Mouse (Mus musculus): ENCODE measurements around the gene Zfand4.

DNA sequence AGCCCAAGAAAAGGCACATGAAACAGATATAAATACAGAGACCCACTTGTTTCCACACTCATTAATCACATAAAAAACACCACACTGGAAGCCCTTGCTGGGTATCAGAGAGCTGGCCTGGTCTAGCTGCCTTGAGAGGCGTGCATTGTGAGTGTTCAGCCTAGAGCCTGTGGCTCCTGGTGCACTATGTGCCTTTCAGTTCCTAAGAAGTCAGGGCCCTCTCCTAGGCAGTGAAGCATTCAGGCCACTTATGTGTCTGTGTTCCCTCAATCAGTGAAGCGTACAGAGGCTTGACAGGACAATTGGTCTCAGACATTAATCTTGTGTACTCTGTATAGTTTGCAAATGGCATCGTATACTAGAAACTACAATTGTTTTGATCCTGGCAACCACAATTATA lies 19.3 kb downstream of the Zfand4 start:
- no peak for TF ChIP-seq CTCF (conservative IDR thresholded peaks at IDR 0.05; ENCODE audit: insufficient read depth, insufficient read length, low read depth, low read length)
- TF ChIP-seq POLR2A (IDR thresholded peaks at IDR 0.05; ENCODE audit: low read depth, low read length): no peak
